Mouse (Mus musculus): ENCODE results near the gene Rmnd5b. TPM values are rescaled to one million over a fixed set of nuclear protein-coding genes. Genes with fewer than 3 reads are reported as not detected.

Gene Rmnd5b
- 19.5 TPM for polyA plus RNA-seq (2014; fragmentation: Illumina TruSeq; extraction: RNeasy Lipid Tissue Mini Kit (QIAGEN cat#74804); ENCODE audit: low read depth, low replicate concordance)

GRCm38 (mm10) chr11:51635525-51636322, at the start of gene Rmnd5b:
Gene Rmnd5b (minus strand): TSS chr11:51635896.

GRCm38 (mm10) chr11:51650691-51651515, 15.2 kb upstream of the Rmnd5b start, which contains the start of the genes N4bp3 and D930048N14Rik:
Gene N4bp3 (minus strand): TSS chr11:51650842.
Gene D930048N14Rik (plus strand): TSS chr11:51650954.

GRCm38 (mm10) chr11:51619409-51620060, 16.2 kb downstream of the Rmnd5b start, which contains the start of gene Nhp2:
Gene Nhp2 (plus strand): TSS chr11:51619735.

GRCm38 (mm10) chr11:51606447-51607095, 29.1 kb downstream of the Rmnd5b start, which contains the start of gene Hnrnpab:
Gene Hnrnpab (minus strand): TSS chr11:51606847.

GRCm38 (mm10) chr11:51584431-51585248, 51.1 kb downstream of the Rmnd5b start, which contains the start of gene Phykpl:
Gene Phykpl (plus strand): TSS chr11:51584757.

Other genes with a start within 250 kb of the Rmnd5b start
- 3.3 TPM for gene Phykpl, start 51.1 kb downstream of the Rmnd5b start, polyA plus RNA-seq (2014; fragmentation: Illumina TruSeq; extraction: RNeasy Lipid Tissue Mini Kit (QIAGEN cat#74804); ENCODE audit: low read depth, low replicate concordance)
- gene Hnrnpab, start 29.0 kb downstream of the Rmnd5b start, polyA plus RNA-seq (2014; fragmentation: Illumina TruSeq; extraction: RNeasy Lipid Tissue Mini Kit (QIAGEN cat#74804); ENCODE audit: low read depth, low replicate concordance) = 178 TPM
- gene Nhp2, start 16.2 kb downstream of the Rmnd5b start, polyA plus RNA-seq (2014; fragmentation: Illumina TruSeq; extraction: RNeasy Lipid Tissue Mini Kit (QIAGEN cat#74804); ENCODE audit: low read depth, low replicate concordance) = 1.8 TPM
- gene N4bp3, start 14.9 kb upstream of the Rmnd5b start, polyA plus RNA-seq (2014; fragmentation: Illumina TruSeq; extraction: RNeasy Lipid Tissue Mini Kit (QIAGEN cat#74804); ENCODE audit: low read depth, low replicate concordance) = 0.67 TPM
- 1.2 TPM for gene D930048N14Rik, start 15.1 kb upstream of the Rmnd5b start, polyA plus RNA-seq (2014; fragmentation: Illumina TruSeq; extraction: RNeasy Lipid Tissue Mini Kit (QIAGEN cat#74804); ENCODE audit: low read depth, low replicate concordance)
- 48.6 TPM for gene 0610009B22Rik, start 53.0 kb upstream of the Rmnd5b start, polyA plus RNA-seq (2014; fragmentation: Illumina TruSeq; extraction: RNeasy Lipid Tissue Mini Kit (QIAGEN cat#74804); ENCODE audit: low read depth, low replicate concordance)
- gene Sec24a, start 127.7 kb upstream of the Rmnd5b start, polyA plus RNA-seq (2014; fragmentation: Illumina TruSeq; extraction: RNeasy Lipid Tissue Mini Kit (QIAGEN cat#74804); ENCODE audit: low read depth, low replicate concordance) = 25.4 TPM
- gene Sar1b, start 127.8 kb upstream of the Rmnd5b start, polyA plus RNA-seq (2014; fragmentation: Illumina TruSeq; extraction: RNeasy Lipid Tissue Mini Kit (QIAGEN cat#74804); ENCODE audit: low read depth, low replicate concordance) = 53.1 TPM
- 1.0 TPM for gene Jade2, start 221.8 kb upstream of the Rmnd5b start, polyA plus RNA-seq (2014; fragmentation: Illumina TruSeq; extraction: RNeasy Lipid Tissue Mini Kit (QIAGEN cat#74804); ENCODE audit: low read depth, low replicate concordance)

Data from testis, adult 10 weeks (tissue).